Mouse (Mus musculus) cerebellum, postnatal 10 days (tissue): ENCODE data around the gene Fkbp6.
A peak's percentile ranks its signal among the peaks of the same experiment; 100 is the strongest.

Experiments used
- DNase-seq, 2 experiments: peaks; one replicate each; pipeline ENCODE4 v3.0.0; 2021; ENCODE audit warnings: mixed read lengths in 2 of 2

The Fkbp6 gene

GRCm38 (mm10) chr5:135351606-135352005 lies 1.8 kb upstream of the Fkbp6 start:
- no peak for DNase-seq

GRCm38 (mm10) chr5:135347511-135348011 lies 2.3 kb downstream of the Fkbp6 start:
- DNase-seq, result no peak

- DNase-seq, result peak in 1 of 2 experiments; percentile 19
Measured at GRCm38 (mm10) chr5:135346430-135346829, 3.4 kb downstream of the Fkbp6 start.

GRCm38 (mm10) chr5:135345989-135346388 lies 3.9 kb downstream of the Fkbp6 start:
- no peak for DNase-seq

GRCm38 (mm10) chr5:135337575-135337974 lies 12.3 kb downstream of the Fkbp6 start:
- DNase-seq, result no peak

GRCm38 (mm10) chr5:135331161-135331560 lies 18.7 kb downstream of the Fkbp6 start:
- no peak for DNase-seq

GRCm38 (mm10) chr5:135330201-135330600 lies 19.6 kb downstream of the Fkbp6 start:
- DNase-seq, result no peak

- no peak for DNase-seq
Measured at GRCm38 (mm10) chr5:135329471-135329870, 20.4 kb downstream of the Fkbp6 start.

- DNase-seq, result no peak
Measured at GRCm38 (mm10) chr5:135326121-135326659, 23.7 kb downstream of the Fkbp6 start.

GRCm38 (mm10) chr5:135322197-135322596 lies 27.6 kb downstream of the Fkbp6 start:
- no peak for DNase-seq

GRCm38 (mm10) chr5:135319856-135320255 lies 30.0 kb downstream of the Fkbp6 start:
- peak in 1 of 2 experiments; percentile 9 for DNase-seq

- DNase-seq, result no peak
Measured at GRCm38 (mm10) chr5:135316177-135316576, 33.7 kb downstream of the Fkbp6 start.

GRCm38 (mm10) chr5:135306321-135306965 lies 43.4 kb downstream of the Fkbp6 start:
- no peak for DNase-seq

- no peak for DNase-seq
Measured at GRCm38 (mm10) chr5:135302454-135302853, 47.4 kb downstream of the Fkbp6 start.

GRCm38 (mm10) chr5:135301916-135302315 lies 47.9 kb downstream of the Fkbp6 start:
- no peak for DNase-seq

- no peak for DNase-seq
Measured at GRCm38 (mm10) chr5:135292001-135292400, 57.8 kb downstream of the Fkbp6 start.

- DNase-seq, result no peak
Measured at GRCm38 (mm10) chr5:135291193-135291592, 58.7 kb downstream of the Fkbp6 start.

GRCm38 (mm10) chr5:135290703-135291102 lies 59.1 kb downstream of the Fkbp6 start:
- no peak for DNase-seq

- DNase-seq, result no peak
Measured at GRCm38 (mm10) chr5:135286926-135287325, 62.9 kb downstream of the Fkbp6 start.

GRCm38 (mm10) chr5:135286185-135286584 lies 63.7 kb downstream of the Fkbp6 start:
- DNase-seq, result peak; percentile 92 to 93

- DNase-seq, result no peak
Measured at GRCm38 (mm10) chr5:135285211-135285610, 64.6 kb downstream of the Fkbp6 start.

GRCm38 (mm10) chr5:135280226-135280625 lies 69.6 kb downstream of the Fkbp6 start:
- DNase-seq, result peak in 1 of 2 experiments; percentile 17

- peak in 1 of 2 experiments; percentile 38 for DNase-seq
Measured at GRCm38 (mm10) chr5:135276597-135276996, 73.2 kb downstream of the Fkbp6 start.

GRCm38 (mm10) chr5:135274663-135275396 lies 75.0 kb downstream of the Fkbp6 start:
- DNase-seq, result peak in 1 of 2 experiments; percentile 31
